Mouse (Mus musculus): ENCODE data around the gene Rpl22. TPM values are rescaled to one million over a fixed set of nuclear protein-coding genes. Genes with fewer than 3 reads are reported as not detected.

The Rpl22 gene
- total and polyA plus RNA-seq, 3 experiments: 1,590 to 1,966 (median 1,935) TPM

DNA sequence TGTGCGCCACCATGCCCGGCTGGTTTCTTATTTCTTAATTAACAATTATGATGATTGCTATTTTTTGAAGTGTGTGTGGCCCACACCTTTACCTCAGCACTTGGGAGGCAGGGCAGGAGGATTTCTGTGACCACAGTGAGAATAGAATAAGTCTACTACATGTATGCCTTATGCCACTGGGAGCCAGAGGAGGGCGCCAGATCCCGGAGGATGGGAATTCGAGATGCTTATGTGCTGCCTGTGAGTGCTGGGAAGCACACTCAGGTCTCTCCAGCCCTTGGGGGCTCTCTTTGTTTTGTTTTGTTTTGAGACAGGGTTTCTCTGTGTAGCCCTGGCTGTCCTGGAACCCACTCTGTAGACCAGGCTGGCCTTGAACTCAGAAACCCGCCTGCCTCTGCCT lies 3.1 kb downstream of the Rpl22 start:
- dilution Hi-C loops (cut with MboI; ENCODE audit: extremely low pct_ligation_motif_present, extremely low pct_unique_long_range_greater_than_20kb, low sequenced_read_pairs): no loop called here
- Histone ChIP-seq H3K27me3 (replicated peaks) (no peaks in the 10 kb centered on the region), H3K36me3 (replicated peaks in 1 of 2; ENCODE audit: control insufficient read depth in 1 of 2, insufficient read depth in 1 of 2, low read length in 1 of 2) (peaks cover 47 to 61% of the 10 kb centered on the region in 2 experiments), H3K4me1 (ENCODE audit: control insufficient read depth in 1 of 2, insufficient read depth in 2 of 2) (peaks cover 3 to 57% of the 10 kb centered on the region in 2 experiments; a peak in 3 of 4 replicates), H3K9me3 (replicated peaks; ENCODE audit: low read length) (peaks cover 3% of the 10 kb centered on the region), H3K27ac (ENCODE audit: insufficient read depth, low read depth) (peak overlapping the region; percentile 18; the same call in 1 of the 2 replicates), H3K79me2 (replicated peaks; ENCODE audit: control insufficient read depth, extremely low read depth, insufficient read depth, poor library complexity, severe bottlenecking) (peaks cover 57% of the 10 kb centered on the region), H3K4me2 (ENCODE audit: insufficient read depth, low read depth, poor library complexity, severe bottlenecking) (0 out of 2 replicates have a peak overlapping the region, but pooled peaks have one; percentile 16), H3K4me3 (replicated peaks in 1 of 3; ENCODE audit: low read depth in 2 of 3, low read length in 2 of 3, poor library complexity in 1 of 3) (peak overlapping the region in 1 of 3 experiments; percentile 30), H3K9ac (ENCODE audit: insufficient read depth, low read depth) (no peak overlapping the region)
- in situ Hi-C loops (cut with MboI; ENCODE audit: low pct_ligation_motif_present, low pct_unique_long_range_greater_than_20kb, low sequenced_read_pairs): loop anchor here (5.0 kb wide), 1 partner anchor 109 kb away; no protein-coding TSS in a partner anchor
- TF ChIP-seq CTCF (conservative IDR thresholded peaks at IDR 0.05 in 1 of 2, IDR thresholded peaks at IDR 0.05 in 1 of 2; ENCODE audit: low read depth in 2 of 2, low read length in 2 of 2) (peak; percentile 32 to 70; a peak in 3 of 4 replicates), MYC (IDR thresholded peaks at IDR 0.05; ENCODE audit: low read depth, low read length) (no peak), UBTF (IDR thresholded peaks at IDR 0.05; ENCODE audit: low read depth, low read length) (no peak), ETS1 (conservative IDR thresholded peaks at IDR 0.05; ENCODE audit: low read depth, low read length) (no peak), MAZ (IDR thresholded peaks at IDR 0.05; ENCODE audit: low read depth, low read length) (no peak), E2F4 (IDR thresholded peaks at IDR 0.05; ENCODE audit: insufficient replicate concordance, low read depth, low read length) (no peak), POLR2AphosphoS2 (IDR thresholded peaks at IDR 0.05; ENCODE audit: low read depth, low read length) (no peak), BHLHE40 (IDR thresholded peaks at IDR 0.05; ENCODE audit: low read depth, low read length) (no peak), RAD21 (IDR thresholded peaks at IDR 0.05; ENCODE audit: low read depth, low read length) (peak; percentile 39), POLR2A (IDR thresholded peaks at IDR 0.05; ENCODE audit: low read depth, low read length) (no peak), JUN (IDR thresholded peaks at IDR 0.05; ENCODE audit: insufficient read depth, low read depth, low read length) (no peak), SIN3A (IDR thresholded peaks at IDR 0.05; ENCODE audit: low read length) (no peak), ZNF384 (IDR thresholded peaks at IDR 0.05; ENCODE audit: low read depth, low read length) (no peak), USF2 (conservative IDR thresholded peaks at IDR 0.05; ENCODE audit: low read depth, low read length) (no peak), USF1 (IDR thresholded peaks at IDR 0.05; ENCODE audit: low read depth, low read length) (no peak), ZC3H11A (IDR thresholded peaks at IDR 0.05; ENCODE audit: low read depth, low read length) (no peak), CHD1 (IDR thresholded peaks at IDR 0.05; ENCODE audit: low read depth, low read length) (no peak), SMC3 (IDR thresholded peaks at IDR 0.05; ENCODE audit: low read depth, low read length) (peak; percentile 36), RCOR1 (conservative IDR thresholded peaks at IDR 0.05; ENCODE audit: low read depth, low read length) (no peak), PAX5 (IDR thresholded peaks at IDR 0.05; ENCODE audit: low read length) (no peak), MAFK (IDR thresholded peaks at IDR 0.05; ENCODE audit: insufficient replicate concordance, low read length) (no peak), CHD2 (IDR thresholded peaks at IDR 0.05; ENCODE audit: low read length) (no peak), ZKSCAN1 (IDR thresholded peaks at IDR 0.05; ENCODE audit: borderline replicate concordance, low read depth, low read length) (no peak), MEF2A (IDR thresholded peaks at IDR 0.05; ENCODE audit: borderline replicate concordance, low read depth, low read length) (no peak), TCF12 (IDR thresholded peaks at IDR 0.05; ENCODE audit: low read depth, low read length) (no peak), NRF1 (IDR thresholded peaks at IDR 0.05; ENCODE audit: low read depth, low read length) (no peak)
- peak; percentile 72 for DNase-seq (ENCODE audit: extremely low read depth)
